9 mouse cellular contexts compared by ENCODE assay signal in the genomic region with DNA sequence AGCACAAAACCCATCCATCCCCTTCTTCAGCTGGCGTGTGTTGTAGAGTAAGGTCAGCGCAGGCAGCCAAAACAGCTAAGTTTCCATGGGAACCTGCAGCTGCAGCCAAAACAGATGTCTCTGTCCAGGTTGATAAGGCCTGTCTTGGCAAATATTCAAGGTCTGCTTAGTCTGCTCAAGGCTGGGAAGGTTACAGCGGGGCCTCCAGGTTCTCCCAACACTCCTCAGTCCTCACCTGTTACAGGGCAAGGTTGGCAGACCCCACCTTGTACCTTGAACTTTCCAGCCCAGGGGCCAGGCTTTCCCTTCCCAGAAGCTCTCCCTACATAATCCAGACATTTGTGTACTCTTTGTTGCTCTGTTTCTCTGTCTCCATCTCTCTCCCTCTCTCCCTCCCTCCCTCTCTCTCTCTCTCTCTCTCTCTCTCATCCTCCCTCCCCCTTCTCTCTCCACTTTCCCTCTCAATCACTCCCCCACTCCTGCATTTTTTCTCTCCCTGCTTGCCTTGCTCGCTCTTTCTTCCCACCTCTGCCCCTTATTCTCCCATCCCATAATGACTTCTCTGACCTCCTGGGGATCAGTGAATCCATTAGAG. TPM values are rescaled to one million over a fixed set of nuclear protein-coding genes. Genes with fewer than 3 reads are reported as not detected.
DNase-seq lines count a peak whose midpoint lies in the region; ATAC-seq and TF ChIP-seq lines count a peak whose summit lies in the region.
"Had no signal": no experiment of that assay in that cellular context is flagged by ENCODE, and none has a peak within 500 bp of the region (broad histone marks: within the 10 kb centered on the region; RNA-seq: fewer than 3 reads in every experiment).

No protein-coding gene starts in this region.

- H3K4me1 ChIP-seq in kidney, postnatal 0 days (replicated peaks; ENCODE audit: insufficient read depth, low read length) = no peaks in the 10 kb centered on the region
- peaks cover 3% of the 10 kb centered on the region; the same call in 1 of the 2 replicates for H3K4me1 ChIP-seq in embryonic facial prominence, embryonic 14.5 days (ENCODE audit: control insufficient read depth, insufficient read depth, low read length)

- no peaks in the 10 kb centered on the region for H3K27me3 ChIP-seq in kidney, postnatal 0 days (ENCODE audit: insufficient read depth, low read length)
- H3K27me3 ChIP-seq in embryonic facial prominence, embryonic 14.5 days (replicated peaks; ENCODE audit: control insufficient read depth, insufficient read depth, low read length) = no peaks in the 10 kb centered on the region

- peak; percentile 25; the same call in 1 of the 2 replicates for ATAC-seq in kidney, postnatal 0 days (replicated peaks; ENCODE audit: low FRiP score, low read depth)
- ATAC-seq in embryonic facial prominence, embryonic 14.5 days (ENCODE audit: low read depth) = peak; percentile 62
- ATAC-seq in hematopoietic stem cell, adult 5-6 weeks (replicated peaks in 1 of 2; ENCODE audit: insufficient read depth in 1 of 2, low FRiP score in 2 of 2, low TSS enrichment in 1 of 2, low read depth in 1 of 2, poor library complexity in 2 of 2, severe bottlenecking in 2 of 2) = peak; percentile 42 to 62; a peak in 3 of 4 replicates

- H3K36me3 ChIP-seq in kidney, postnatal 0 days (ENCODE audit: insufficient read depth, low read length) = no peaks in the 10 kb centered on the region
- H3K36me3 ChIP-seq in embryonic facial prominence, embryonic 14.5 days (ENCODE audit: control insufficient read depth, insufficient read depth, low read length) = no peaks in the 10 kb centered on the region

- H3K4me3 ChIP-seq in kidney, postnatal 0 days (replicated peaks; ENCODE audit: low read depth, low read length) = no peak overlapping the region
- H3K4me3 ChIP-seq in embryonic facial prominence, embryonic 14.5 days (ENCODE audit: low read depth, low read length) = 0 out of 2 replicates have a peak overlapping the region, but pooled peaks have one; percentile 42

- WGBS in kidney, postnatal 0 days = 16% methylated on average over 4 of the region's 4 CpGs
- 11% methylated on average over 4 of the region's 4 CpGs for WGBS in embryonic facial prominence, embryonic 14.5 days

- no peaks in the 10 kb centered on the region for H3K9me3 ChIP-seq in kidney, postnatal 0 days (replicated peaks; ENCODE audit: low read length)
- no peaks in the 10 kb centered on the region for H3K9me3 ChIP-seq in embryonic facial prominence, embryonic 14.5 days (ENCODE audit: control insufficient read depth, low read length)

- no peak overlapping the region for H3K9ac ChIP-seq in kidney, postnatal 0 days (ENCODE audit: low read depth, low read length)
- no peak overlapping the region for H3K9ac ChIP-seq in embryonic facial prominence, embryonic 14.5 days (ENCODE audit: low read depth, low read length)

- TF ChIP-seq CTCF in kidney, postnatal 0 days (IDR thresholded peaks at IDR 0.05; ENCODE audit: low read depth) = no peak

- H3K27ac ChIP-seq in kidney, postnatal 0 days = no peak overlapping the region
- H3K27ac ChIP-seq in embryonic facial prominence, embryonic 14.5 days (replicated peaks; ENCODE audit: low read depth, low read length) = no peak overlapping the region
- H3K27ac ChIP-seq: macrophage had no signal

- H3K4me2 ChIP-seq in kidney, postnatal 0 days (ENCODE audit: low read length) = peak overlapping the region; percentile 71; the same call in 1 of the 2 replicates
- H3K4me2 ChIP-seq in embryonic facial prominence, embryonic 14.5 days (ENCODE audit: low read depth, low read length) = peak overlapping the region; percentile 63

- peak; percentile 34 for DNase-seq in kidney, postnatal 0 days (ENCODE audit: low spot score)
- no peak for DNase-seq in kidney, postnatal 14 days
- DNase-seq in embryonic facial prominence, embryonic 14.5 days (ENCODE audit: low spot score) = peak; percentile 75
- peak; percentile 13 for DNase-seq in lung, postnatal 10 days
- peak; percentile 55 to 76 for DNase-seq in spleen, postnatal 10 days (ENCODE audit: low spot score in 2 of 2)
- no peak for DNase-seq in right cerebral cortex, adult 2 months (ENCODE audit: low spot score in 2 of 2)
- no peak for DNase-seq in layer of hippocampus, postnatal 10 days (ENCODE audit: low spot score in 2 of 2)

RNA-seq across cellular contexts. Expression of a gene that starts 12.1 kb away (rescaled TPM):
- not detected in 2 replicates for polyA plus RNA-seq in kidney, postnatal 0 days (2015; fragmentation: Nextera tagmentation; extraction: Ambion mirVana)
- polyA plus RNA-seq in embryonic facial prominence, embryonic 14.5 days (2014; fragmentation: Nextera tagmentation; extraction: Ambion mirVana) = not detected in 2 replicates
- not detected in 2 replicates for total RNA-seq in hematopoietic stem cell, adult 5-6 weeks (2017)
- not detected for total RNA-seq in layer of hippocampus, postnatal 10 days (2021)
- polyA plus RNA-seq: macrophage had no signal

Comparison
In these comparisons a context has a peak if more than half of its experiments do, and no peak if none do; other contexts are left out.
1. DNase-seq: peak in kidney, postnatal 0 days (single experiment), embryonic facial prominence, embryonic 14.5 days (single experiment), lung, postnatal 10 days (single experiment) and spleen, postnatal 10 days (2 of 2); none in kidney, postnatal 14 days (single experiment), right cerebral cortex, adult 2 months (0 of 2) and layer of hippocampus, postnatal 10 days (0 of 2).
2. Peak in every context shown above with its lines, with median percentiles within 50 percentile points of each other: ATAC-seq.